Mouse (Mus musculus): ENCODE results near the gene Gtpbp2. TPM values are rescaled to one million over a fixed set of nuclear protein-coding genes. Genes with fewer than 3 reads are reported as not detected.
A peak's percentile ranks its signal among the peaks of the same experiment; 100 is the strongest.

Gtpbp2 gene
- polyA plus RNA-seq, 1 experiment from 2014 or later, result 22.2 TPM

DNA sequence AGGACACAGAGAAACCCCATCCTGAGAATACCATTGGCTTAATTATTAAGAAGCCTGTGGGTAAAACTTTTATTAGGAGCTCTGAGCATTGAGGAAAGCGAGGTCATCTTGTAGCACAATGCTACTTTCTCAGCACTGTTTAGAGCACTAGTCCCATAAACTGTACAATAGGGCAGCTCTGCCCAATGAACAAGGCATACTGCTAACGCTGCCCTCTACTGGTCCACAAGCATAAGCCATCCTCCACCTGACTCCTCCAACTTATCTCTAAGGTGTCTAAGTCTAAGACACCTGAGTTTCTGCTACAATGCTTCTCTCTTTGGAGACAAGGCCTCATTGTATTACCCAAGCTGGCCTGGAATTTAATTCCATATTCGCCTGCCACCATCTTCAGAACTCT lies 9.7 kb downstream of the Gtpbp2 start:
- ATAC-seq, result no peak; the same call in 1 of the 2 replicates
- peak; percentile 84 for TF ChIP-seq CTCF (IDR thresholded peaks at IDR 0.05; ENCODE audit: low read depth)
- Histone ChIP-seq H3K4me3 (ENCODE audit: low read depth, low read length) (no peak overlapping the region), H3K4me2 (replicated peaks; ENCODE audit: low read depth) (no peak overlapping the region), H3K27ac (ENCODE audit: low read depth, low read length) (no peak overlapping the region), H3K36me3 (ENCODE audit: control insufficient read depth, insufficient read depth) (peaks cover 62% of the 10 kb centered on the region), H3K4me1 (replicated peaks; ENCODE audit: control insufficient read depth, insufficient read depth, low read length) (no peaks in the 10 kb centered on the region), H3K9me3 (ENCODE audit: control insufficient read depth) (no peaks in the 10 kb centered on the region), H3K27me3 (replicated peaks; ENCODE audit: control insufficient read depth, insufficient read depth, low read length) (no peaks in the 10 kb centered on the region), H3K9ac (ENCODE audit: low read depth, low read length) (no peak overlapping the region)
- 76% methylated on average over 3 of the region's 3 CpGs for WGBS

DNA sequence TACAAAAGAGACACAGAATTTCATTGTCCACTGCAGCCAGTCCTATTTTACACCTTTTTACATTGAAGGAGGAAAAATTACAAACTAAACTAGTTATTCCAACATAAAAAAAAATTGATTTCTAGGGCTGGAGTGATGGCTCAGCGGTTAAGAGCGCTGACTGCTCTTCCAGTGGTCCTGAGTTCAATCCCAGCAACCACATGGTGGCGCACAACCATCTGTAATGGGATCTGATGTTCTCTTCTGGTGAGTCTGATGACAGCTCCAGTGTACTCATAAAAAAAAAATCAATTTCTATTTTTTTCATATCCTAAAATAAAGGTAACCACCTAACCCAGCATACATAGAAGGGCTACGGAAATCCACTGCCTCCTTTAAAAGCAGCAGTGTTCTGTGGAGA lies 21.4 kb downstream of the Gtpbp2 start:
- 84% methylated on average over 4 of the region's 4 CpGs for WGBS
- Histone ChIP-seq H3K27ac (ENCODE audit: low read depth, low read length) (no peak overlapping the region), H3K4me2 (replicated peaks; ENCODE audit: low read depth) (no peak overlapping the region), H3K27me3 (replicated peaks; ENCODE audit: control insufficient read depth, insufficient read depth, low read length) (no peaks in the 10 kb centered on the region), H3K9ac (ENCODE audit: low read depth, low read length) (no peak overlapping the region), H3K4me1 (replicated peaks; ENCODE audit: control insufficient read depth, insufficient read depth, low read length) (no peaks in the 10 kb centered on the region), H3K4me3 (ENCODE audit: low read depth, low read length) (no peak overlapping the region), H3K36me3 (ENCODE audit: control insufficient read depth, insufficient read depth) (peaks cover 75% of the 10 kb centered on the region), H3K9me3 (ENCODE audit: control insufficient read depth) (no peaks in the 10 kb centered on the region)
- no peak for ATAC-seq
- TF ChIP-seq CTCF (IDR thresholded peaks at IDR 0.05; ENCODE audit: low read depth), result peak; percentile 60

DNA sequence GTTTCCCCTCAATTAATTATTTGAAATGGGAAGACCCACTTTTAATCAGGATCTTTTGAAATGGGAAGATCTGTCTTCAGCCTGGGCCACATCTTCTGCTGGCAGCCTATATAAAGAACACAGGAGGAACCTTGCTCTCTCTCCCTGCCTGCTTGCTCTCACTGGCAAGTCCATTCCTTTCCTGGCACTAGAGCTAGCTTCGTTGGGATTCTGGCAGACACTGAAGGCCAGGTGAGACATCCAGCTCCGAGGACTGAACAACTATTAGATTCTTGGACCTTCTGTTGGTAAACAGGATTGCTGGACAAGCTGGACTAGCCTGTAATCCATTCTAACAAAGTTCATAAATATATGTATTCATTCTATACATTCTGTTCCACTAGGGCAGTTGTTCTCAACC lies 28.0 kb downstream of the Gtpbp2 start:
- Histone ChIP-seq H3K4me2 (replicated peaks; ENCODE audit: low read depth) (no peak overlapping the region), H3K27me3 (replicated peaks; ENCODE audit: control insufficient read depth, insufficient read depth, low read length) (no peaks in the 10 kb centered on the region), H3K4me1 (replicated peaks; ENCODE audit: control insufficient read depth, insufficient read depth, low read length) (no peaks in the 10 kb centered on the region), H3K4me3 (ENCODE audit: low read depth, low read length) (no peak overlapping the region), H3K9me3 (ENCODE audit: control insufficient read depth) (no peaks in the 10 kb centered on the region), H3K36me3 (ENCODE audit: control insufficient read depth, insufficient read depth) (peaks cover 68% of the 10 kb centered on the region), H3K9ac (ENCODE audit: low read depth, low read length) (no peak overlapping the region), H3K27ac (ENCODE audit: low read depth, low read length) (no peak overlapping the region)
- WGBS, result 96% methylated on average over 2 of the region's 2 CpGs
- ATAC-seq, result no peak
- no peak for TF ChIP-seq CTCF (IDR thresholded peaks at IDR 0.05; ENCODE audit: low read depth)

DNA sequence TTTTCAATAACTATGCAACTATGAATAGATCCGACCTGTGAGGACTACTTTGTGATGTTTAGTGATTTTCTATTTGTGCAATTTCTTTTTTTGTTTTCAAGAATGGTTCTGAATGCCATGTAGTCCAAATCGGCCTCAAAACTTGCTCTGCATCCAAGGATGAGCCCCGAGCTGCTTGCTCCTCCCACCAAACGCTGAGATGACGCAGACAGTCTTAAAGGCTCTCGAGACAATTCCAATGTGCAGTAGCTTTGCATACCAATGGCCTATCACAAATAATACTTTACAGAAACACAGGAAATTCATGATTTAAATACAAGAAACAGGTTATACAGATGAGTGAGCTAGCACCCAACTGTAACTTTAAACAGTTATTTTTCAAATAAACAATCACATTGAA lies 40.3 kb downstream of the Gtpbp2 start:
- no peak for ATAC-seq

DNA sequence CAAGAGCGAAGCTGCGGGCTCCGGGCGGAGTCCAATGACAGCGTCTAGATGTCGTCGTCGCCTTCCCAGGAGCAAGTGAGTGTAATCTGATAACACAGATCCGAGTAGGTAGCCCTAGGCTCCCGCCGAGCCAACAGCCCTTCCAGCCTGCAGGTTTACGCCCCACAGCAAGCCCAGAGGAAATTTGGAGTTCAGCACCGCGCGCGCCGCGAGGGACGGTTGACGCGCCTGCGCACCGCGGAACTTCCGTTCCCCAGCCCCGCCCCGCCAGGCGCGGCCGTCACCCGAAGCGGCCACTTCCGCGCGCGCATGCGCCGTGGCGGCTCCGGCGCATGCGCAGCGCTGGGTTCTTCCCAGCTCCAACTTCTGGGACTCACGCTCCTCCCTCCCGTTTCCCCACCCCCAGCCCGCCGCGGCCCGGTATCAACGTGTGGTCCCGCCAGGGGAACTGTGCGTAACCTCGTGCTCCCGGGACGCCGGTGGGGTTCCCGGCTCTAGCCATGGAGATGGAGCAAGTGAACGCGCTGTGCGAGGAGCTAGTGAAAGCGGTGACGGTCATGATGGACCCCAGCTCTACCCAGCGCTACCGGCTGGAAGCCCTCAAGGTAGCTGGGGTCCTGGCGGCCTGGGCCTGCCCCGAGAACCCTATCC lies 41.7 kb downstream of the Gtpbp2 start, which contains the start of the genes Polh and Xpo5:
TSS of gene Polh (minus strand) at position 225 of the 651 bp plus-strand sequence.
TSS of gene Xpo5 (plus strand) at position 362 of the 651 bp plus-strand sequence.
- under 1% methylated on average over 66 of the region's 66 CpGs for WGBS
- H3K36me3 ChIP-seq (ENCODE audit: control insufficient read depth, insufficient read depth), result peaks cover 29% of the 10 kb centered on the region
- ATAC-seq, result peak; percentile 96
- H3K27ac ChIP-seq (ENCODE audit: low read depth, low read length), result peak within 1 kb of the TSS; percentile 70
- H3K4me2 ChIP-seq (replicated peaks; ENCODE audit: low read depth), result peak within 1 kb of the TSS; percentile 90
- no peaks in the 10 kb centered on the region; the same call in 1 of the 2 replicates for H3K4me1 ChIP-seq (replicated peaks; ENCODE audit: control insufficient read depth, insufficient read depth, low read length)
- peak within 1 kb of the TSS; percentile 98 for H3K4me3 ChIP-seq (ENCODE audit: low read depth, low read length)
- no peaks in the 10 kb centered on the region for H3K27me3 ChIP-seq (replicated peaks; ENCODE audit: control insufficient read depth, insufficient read depth, low read length)
- H3K9ac ChIP-seq (ENCODE audit: low read depth, low read length), result peak within 1 kb of the TSS; percentile 86
- H3K9me3 ChIP-seq (ENCODE audit: control insufficient read depth), result no peaks in the 10 kb centered on the region
- peak; percentile 27; the same call in 1 of the 2 replicates for TF ChIP-seq CTCF (IDR thresholded peaks at IDR 0.05; ENCODE audit: low read depth)

More for the DNA sequence above, 40.3 kb downstream of the Gtpbp2 start:
- Histone ChIP-seq H3K4me3 (ENCODE audit: low read depth, low read length) (0 out of 2 replicates have a peak overlapping the region, but pooled peaks have one; percentile 98), H3K36me3 (ENCODE audit: control insufficient read depth, insufficient read depth) (peaks cover 29% of the 10 kb centered on the region), H3K27me3 (replicated peaks; ENCODE audit: control insufficient read depth, insufficient read depth, low read length) (no peaks in the 10 kb centered on the region), H3K9me3 (ENCODE audit: control insufficient read depth) (no peaks in the 10 kb centered on the region), H3K9ac (ENCODE audit: low read depth, low read length) (no peak overlapping the region), H3K4me1 (replicated peaks; ENCODE audit: control insufficient read depth, insufficient read depth, low read length) (no peaks in the 10 kb centered on the region; the same call in 1 of the 2 replicates), H3K4me2 (replicated peaks; ENCODE audit: low read depth) (peak overlapping the region; percentile 90), H3K27ac (ENCODE audit: low read depth, low read length) (no peak overlapping the region)
- 44% methylated on average over 6 of the region's 6 CpGs for WGBS
- TF ChIP-seq CTCF (IDR thresholded peaks at IDR 0.05; ENCODE audit: low read depth), result no peak

DNA sequence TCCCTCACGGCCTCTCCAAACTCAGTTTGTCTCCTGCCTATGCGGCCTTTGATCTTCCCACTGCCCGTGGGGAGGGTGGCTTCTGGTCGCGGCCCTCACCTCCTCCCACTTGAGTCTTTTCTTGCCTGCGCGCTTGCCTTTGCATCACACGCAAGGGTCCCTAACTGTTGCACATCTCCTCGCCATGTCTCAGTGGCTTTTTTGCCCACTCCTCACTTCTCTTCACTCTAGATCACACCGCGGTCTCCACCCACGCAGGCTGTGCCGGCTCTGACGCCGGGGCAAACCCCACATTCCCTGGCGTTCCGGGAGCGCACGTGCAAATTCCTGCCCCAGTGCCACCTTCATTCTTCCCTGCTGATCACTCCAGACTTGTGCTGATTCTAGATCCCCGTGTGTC lies 42.2 kb downstream of the Gtpbp2 start:
- peak; percentile 20; the same call in 1 of the 2 replicates for ATAC-seq
- no peaks in the 10 kb centered on the region for H3K27me3 ChIP-seq (replicated peaks; ENCODE audit: control insufficient read depth, insufficient read depth, low read length)
- peak overlapping the region; percentile 70 for H3K27ac ChIP-seq (ENCODE audit: low read depth, low read length)
- peak overlapping the region; percentile 90 for H3K4me2 ChIP-seq (replicated peaks; ENCODE audit: low read depth)
- H3K36me3 ChIP-seq (ENCODE audit: control insufficient read depth, insufficient read depth), result peaks cover 29% of the 10 kb centered on the region
- H3K4me1 ChIP-seq (replicated peaks; ENCODE audit: control insufficient read depth, insufficient read depth, low read length), result no peaks in the 10 kb centered on the region; the same call in 1 of the 2 replicates
- H3K9me3 ChIP-seq (ENCODE audit: control insufficient read depth), result no peaks in the 10 kb centered on the region
- peak overlapping the region; percentile 98 for H3K4me3 ChIP-seq (ENCODE audit: low read depth, low read length)
- no peak for TF ChIP-seq CTCF (IDR thresholded peaks at IDR 0.05; ENCODE audit: low read depth)
- H3K9ac ChIP-seq (ENCODE audit: low read depth, low read length), result peak overlapping the region; percentile 86
- 0% methylated on average over 20 of the region's 20 CpGs for WGBS
